9 mouse cellular contexts compared by ENCODE assay signal in genomic region chr15:5915261-5915660, GRCm38 (mm10).
DNase-seq lines count a peak whose midpoint lies in the region; ATAC-seq and TF ChIP-seq lines count a peak whose summit lies in the region.
"Had no signal": no experiment of that assay in that cellular context is flagged by ENCODE, and none has a peak within 500 bp of the region (broad histone marks: within the 10 kb centered on the region; RNA-seq: fewer than 3 reads in every experiment).

No protein-coding gene starts in this region.

- no peaks in the 10 kb centered on the region for H3K27me3 ChIP-seq in heart, embryonic 12.5 days (replicated peaks)
- no peaks in the 10 kb centered on the region for H3K27me3 ChIP-seq in intestine, postnatal 0 days (replicated peaks; ENCODE audit: control insufficient read depth, insufficient read depth, low read length)
- H3K27me3 ChIP-seq: hindbrain, embryonic 15.5 days had no signal

- H3K9ac ChIP-seq in heart, embryonic 12.5 days: no peak overlapping the region
- no peak overlapping the region for H3K9ac ChIP-seq in intestine, postnatal 0 days (ENCODE audit: low read depth, low read length)
- H3K9ac ChIP-seq: hindbrain, embryonic 15.5 days had no signal

- H3K9me3 ChIP-seq in heart, embryonic 12.5 days (replicated peaks): no peaks in the 10 kb centered on the region
- H3K9me3 ChIP-seq in intestine, postnatal 0 days (ENCODE audit: control insufficient read depth): no peaks in the 10 kb centered on the region
- H3K9me3 ChIP-seq: hindbrain, embryonic 15.5 days had no signal

- no peak overlapping the region for H3K27ac ChIP-seq in heart, embryonic 12.5 days (ENCODE audit: poor library complexity, severe bottlenecking)
- H3K27ac ChIP-seq in intestine, postnatal 0 days (ENCODE audit: low read depth, low read length): no peak overlapping the region
- H3K27ac ChIP-seq: hindbrain, embryonic 15.5 days had no signal

- peak; percentile 46 to 68 for DNase-seq in heart, adult 18-20 months
- peak; percentile 34 for DNase-seq in ovary, postnatal 14 days (ENCODE audit: low spot score)
- no peak for DNase-seq in ovary, adult 18-20 months (ENCODE audit: low spot score)
- DNase-seq in adrenal gland, postnatal 36 days: peak; percentile 21 to 36
- DNase-seq in natural killer cell, adult 2 months (ENCODE audit: low spot score in 2 of 2): peak; percentile 2 to 23

- 4% methylated on average over 2 of the region's 2 CpGs for WGBS in heart, embryonic 12.5 days
- 0% methylated on average over 2 of the region's 2 CpGs for WGBS in intestine, postnatal 0 days

- no peaks in the 10 kb centered on the region for H3K4me1 ChIP-seq in heart, embryonic 12.5 days (replicated peaks)
- H3K4me1 ChIP-seq in intestine, postnatal 0 days (replicated peaks; ENCODE audit: control insufficient read depth, insufficient read depth, low read length): no peaks in the 10 kb centered on the region
- H3K4me1 ChIP-seq: hindbrain, embryonic 15.5 days had no signal

- no peak for ATAC-seq in heart, embryonic 12.5 days (ENCODE audit: insufficient number of reproducible peaks, low FRiP score)
- ATAC-seq in intestine, postnatal 0 days: no peak
- ATAC-seq in activated CD4-positive, CD25-positive, alpha-beta regulatory T cell, adult 4 months: no peak

- H3K4me2 ChIP-seq in heart, embryonic 12.5 days: no peak overlapping the region
- no peak overlapping the region for H3K4me2 ChIP-seq in intestine, postnatal 0 days (replicated peaks; ENCODE audit: low read depth)
- H3K4me2 ChIP-seq: hindbrain, embryonic 15.5 days had no signal

- H3K4me3 ChIP-seq in heart, embryonic 12.5 days: no peak overlapping the region
- no peak overlapping the region for H3K4me3 ChIP-seq in intestine, postnatal 0 days (ENCODE audit: low read depth, low read length)
- H3K4me3 ChIP-seq: hindbrain, embryonic 15.5 days had no signal

- no peaks in the 10 kb centered on the region for H3K36me3 ChIP-seq in heart, embryonic 12.5 days
- no peaks in the 10 kb centered on the region for H3K36me3 ChIP-seq in intestine, postnatal 0 days (ENCODE audit: control insufficient read depth, insufficient read depth)
- H3K36me3 ChIP-seq: hindbrain, embryonic 15.5 days had no signal

- TF ChIP-seq CTCF in intestine, postnatal 0 days (IDR thresholded peaks at IDR 0.05; ENCODE audit: low read depth): peak; percentile 81
